Mouse (Mus musculus): ENCODE measurements around the gene Ceacam3. TPM values are rescaled to one million over a fixed set of nuclear protein-coding genes. Genes with fewer than 3 reads are reported as not detected.
"Not testable (repeated sequence)": the region's sequence is repeated elsewhere in the genome, so short reads cannot be mapped to it uniquely, and the experiment has no call there.

Gene Ceacam3
- 0.03 TPM in 1 of 2 replicates, not detected in the other for polyA plus RNA-seq (2015; fragmentation: Nextera tagmentation; extraction: Ambion mirVana)

DNA sequence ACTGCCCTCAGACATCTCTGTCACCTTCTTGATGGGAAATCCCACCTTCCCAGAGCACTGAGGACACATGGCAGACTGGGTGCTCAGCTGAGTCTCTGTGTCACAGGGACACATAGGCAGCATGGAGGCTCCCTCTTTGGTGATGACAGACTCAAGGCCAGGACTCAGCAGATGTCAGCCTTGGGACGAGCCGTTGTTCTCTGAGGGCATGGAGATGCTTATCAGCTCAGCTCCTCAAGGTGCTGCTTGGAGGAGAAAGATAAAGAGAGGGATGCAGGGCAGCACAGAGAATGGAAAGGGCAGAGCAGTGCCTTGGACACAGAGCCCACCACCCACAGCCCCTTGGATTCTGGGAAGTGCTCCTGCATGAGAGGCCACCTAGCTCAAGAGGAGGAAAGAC is at the start of gene Ceacam3:
Gene Ceacam3 (plus strand): TSS at position 352 of the 400 bp plus-strand sequence.
- Histone ChIP-seq H3K4me1 (replicated peaks) (no peaks in the 10 kb centered on the region), H3K36me3 (replicated peaks) (no peaks in the 10 kb centered on the region), H3K9me3 (replicated peaks) (no peaks in the 10 kb centered on the region), H3K27ac (replicated peaks) (no peak within 1 kb of the TSS), H3K27me3 (no peaks in the 10 kb centered on the region), H3K4me3 (replicated peaks) (no peak within 1 kb of the TSS), H3K9ac (no peak within 1 kb of the TSS), H3K4me2 (no peak within 1 kb of the TSS)
- no peak for ATAC-seq (ENCODE audit: insufficient read depth)
- WGBS (ENCODE audit: insufficient replicate concordance), result 51% methylated on average over 2 of the region's 2 CpGs

DNA sequence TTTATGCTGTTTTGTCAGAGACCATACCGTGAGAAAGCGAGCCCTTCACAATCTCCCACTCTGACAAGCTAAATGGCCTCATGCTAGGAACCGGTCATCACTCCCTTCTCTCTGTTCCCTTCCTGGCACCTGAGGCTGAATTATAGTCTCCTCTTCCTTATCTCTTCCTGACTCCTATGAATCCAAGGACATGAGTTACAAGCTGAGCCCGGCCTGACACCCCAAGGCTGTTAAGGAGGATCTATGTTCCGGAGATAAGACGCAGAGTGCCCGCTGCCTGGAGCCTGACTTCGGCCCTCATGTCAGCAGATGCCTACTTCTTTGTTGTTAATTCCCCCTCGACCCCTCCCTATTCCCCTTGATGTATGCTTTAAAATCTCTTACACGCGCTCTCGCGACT is 48.5 kb upstream of the Ceacam3 start:
- not testable (repeated sequence) for H3K9me3 ChIP-seq (replicated peaks); H3K4me1 ChIP-seq (replicated peaks)
- WGBS (ENCODE audit: insufficient replicate concordance), result 74% methylated on average over 13 of the region's 13 CpGs

DNA sequence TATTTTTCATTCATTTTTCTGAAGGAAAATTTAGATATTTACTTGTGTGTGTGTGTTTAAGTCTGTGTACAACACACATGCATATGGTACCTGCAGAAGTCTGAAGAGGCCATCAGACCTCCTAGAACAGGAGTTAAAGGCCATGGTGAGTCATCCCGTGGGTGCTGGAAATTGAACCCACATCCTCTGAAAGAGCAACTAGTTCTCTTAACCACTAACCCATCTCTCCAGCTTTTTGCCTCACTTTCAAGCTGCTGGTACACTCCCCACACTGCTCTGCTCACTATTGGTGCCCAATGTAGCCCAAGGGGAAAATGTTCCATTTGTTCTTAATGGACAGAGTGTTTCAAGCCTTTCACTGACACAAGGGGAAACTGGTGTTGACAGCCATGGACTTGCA is 14.8 kb upstream of the Ceacam3 start:
- no peaks in the 10 kb centered on the region for H3K9me3 ChIP-seq (replicated peaks)
- no peak overlapping the region for H3K9ac ChIP-seq
- H3K4me1 ChIP-seq (replicated peaks), result no peaks in the 10 kb centered on the region
- 60% methylated on average over 1 of the region's 1 CpGs for WGBS (ENCODE audit: insufficient replicate concordance)
- no peak overlapping the region for H3K27ac ChIP-seq (replicated peaks)
- no peak overlapping the region for H3K4me3 ChIP-seq (replicated peaks)
- H3K36me3 ChIP-seq (replicated peaks), result no peaks in the 10 kb centered on the region
- no peak for ATAC-seq (ENCODE audit: insufficient read depth)
- no peak overlapping the region for H3K4me2 ChIP-seq
- H3K27me3 ChIP-seq, result no peaks in the 10 kb centered on the region

More for the DNA sequence above, 48.5 kb upstream of the Ceacam3 start:
- not testable (repeated sequence) for ATAC-seq (ENCODE audit: insufficient read depth); H3K4me3 ChIP-seq (replicated peaks); H3K27ac ChIP-seq (replicated peaks); H3K9ac ChIP-seq; H3K27me3 ChIP-seq; H3K4me2 ChIP-seq; H3K36me3 ChIP-seq (replicated peaks)

DNA sequence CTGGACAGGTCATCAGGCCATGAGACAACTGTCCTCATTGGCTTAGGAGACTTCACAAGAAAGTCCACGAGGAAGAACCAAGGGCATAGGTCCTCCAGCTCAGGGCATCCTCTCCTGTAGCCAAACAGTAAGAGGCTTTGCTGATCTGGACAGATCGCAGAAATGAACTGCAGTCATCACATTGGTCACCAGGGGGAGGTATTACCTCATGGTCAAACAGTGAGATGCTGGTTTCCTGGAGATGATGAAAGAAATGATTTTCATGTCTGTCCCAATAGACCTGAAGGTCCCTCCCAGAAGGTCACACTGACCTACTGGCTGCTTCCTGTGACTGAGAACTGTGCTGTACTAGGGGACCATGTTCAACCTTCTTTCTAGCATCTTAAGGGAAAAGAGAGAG is 5.6 kb downstream of the Ceacam3 start:
- H3K4me2 ChIP-seq, result no peak overlapping the region
- H3K27me3 ChIP-seq, result no peaks in the 10 kb centered on the region
- no peak for ATAC-seq (ENCODE audit: insufficient read depth)
- WGBS (ENCODE audit: insufficient replicate concordance), result 29% methylated on average over 2 of the region's 2 CpGs
- H3K27ac ChIP-seq (replicated peaks), result no peak overlapping the region
- no peak overlapping the region for H3K9ac ChIP-seq
- no peaks in the 10 kb centered on the region for H3K9me3 ChIP-seq (replicated peaks)
- no peaks in the 10 kb centered on the region for H3K36me3 ChIP-seq (replicated peaks)
- H3K4me1 ChIP-seq (replicated peaks), result no peaks in the 10 kb centered on the region
- H3K4me3 ChIP-seq (replicated peaks), result no peak overlapping the region

DNA sequence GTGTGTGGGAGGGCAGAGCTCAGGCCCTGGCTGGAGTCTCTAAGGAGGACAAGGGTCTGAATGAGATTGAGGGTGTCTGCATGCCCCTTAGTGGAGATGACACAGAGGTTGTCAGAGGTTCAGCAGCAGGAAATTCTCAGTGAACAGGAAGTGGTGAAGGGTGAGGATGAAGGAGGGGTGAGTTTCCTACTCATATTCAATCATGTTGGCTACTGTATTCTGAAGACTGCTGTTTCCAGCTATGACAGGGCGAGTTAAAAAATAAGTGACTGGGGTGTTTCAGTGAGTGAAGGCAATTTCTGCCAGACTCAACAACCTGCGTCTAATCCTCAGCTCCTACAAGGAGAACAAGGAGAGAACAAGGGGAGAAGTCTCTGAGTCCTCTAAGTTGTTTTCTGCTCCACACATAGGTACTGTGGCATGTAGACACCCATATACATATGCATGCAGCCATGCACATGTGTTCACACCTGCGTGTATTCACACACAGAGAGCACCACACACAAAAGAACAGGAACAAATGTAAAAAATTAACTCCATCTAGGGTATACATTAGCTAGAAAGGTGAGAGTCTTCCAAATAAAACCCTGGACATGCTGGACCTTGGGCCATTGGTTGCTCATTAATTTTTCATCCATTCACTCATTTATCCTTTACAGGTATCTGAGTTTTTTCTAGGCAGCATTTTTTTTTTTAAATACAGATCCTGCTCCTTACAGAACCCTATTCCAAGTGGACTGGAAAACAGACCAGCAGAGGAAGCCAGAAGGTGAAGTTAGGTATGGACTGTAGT is 7.0 kb downstream of the Ceacam3 start:
- Histone ChIP-seq H3K9me3 (replicated peaks) (no peaks in the 10 kb centered on the region), H3K27me3 (no peaks in the 10 kb centered on the region), H3K36me3 (replicated peaks) (no peaks in the 10 kb centered on the region), H3K4me2 (no peak overlapping the region), H3K27ac (replicated peaks) (no peak overlapping the region), H3K9ac (no peak overlapping the region), H3K4me1 (replicated peaks) (no peaks in the 10 kb centered on the region), H3K4me3 (replicated peaks) (no peak overlapping the region)
- WGBS (ENCODE audit: insufficient replicate concordance), result 46% methylated on average over 3 of the region's 3 CpGs
- ATAC-seq (ENCODE audit: insufficient read depth), result no peak

DNA sequence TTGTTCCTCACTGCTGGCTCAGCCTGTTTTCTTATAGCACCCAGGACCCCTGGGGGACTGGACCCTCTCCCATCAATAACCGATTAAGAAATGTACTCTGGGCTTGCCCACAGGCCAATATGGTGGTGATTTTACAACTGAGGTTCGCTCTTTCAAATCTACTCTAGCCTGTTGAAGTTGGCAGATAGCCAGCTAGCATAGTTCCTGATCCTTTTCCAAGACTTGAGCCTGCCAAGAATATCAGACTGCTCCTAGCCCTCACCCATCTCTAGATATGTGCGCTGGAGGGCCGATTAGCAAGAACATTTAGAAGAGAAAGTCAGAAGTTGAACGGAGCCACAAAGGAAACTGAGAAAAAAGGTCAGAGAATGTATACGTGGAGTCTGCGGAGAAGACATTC is 8.9 kb downstream of the Ceacam3 start:
- H3K4me3 ChIP-seq (replicated peaks), result no peak overlapping the region
- no peak overlapping the region for H3K4me2 ChIP-seq
- H3K4me1 ChIP-seq (replicated peaks), result no peaks in the 10 kb centered on the region
- 63% methylated on average over 7 of the region's 7 CpGs for WGBS (ENCODE audit: insufficient replicate concordance)
- H3K27me3 ChIP-seq, result no peaks in the 10 kb centered on the region
- no peaks in the 10 kb centered on the region for H3K36me3 ChIP-seq (replicated peaks)
- ATAC-seq (ENCODE audit: insufficient read depth), result no peak
- H3K9me3 ChIP-seq (replicated peaks), result no peaks in the 10 kb centered on the region
- H3K27ac ChIP-seq (replicated peaks), result no peak overlapping the region
- no peak overlapping the region for H3K9ac ChIP-seq

DNA sequence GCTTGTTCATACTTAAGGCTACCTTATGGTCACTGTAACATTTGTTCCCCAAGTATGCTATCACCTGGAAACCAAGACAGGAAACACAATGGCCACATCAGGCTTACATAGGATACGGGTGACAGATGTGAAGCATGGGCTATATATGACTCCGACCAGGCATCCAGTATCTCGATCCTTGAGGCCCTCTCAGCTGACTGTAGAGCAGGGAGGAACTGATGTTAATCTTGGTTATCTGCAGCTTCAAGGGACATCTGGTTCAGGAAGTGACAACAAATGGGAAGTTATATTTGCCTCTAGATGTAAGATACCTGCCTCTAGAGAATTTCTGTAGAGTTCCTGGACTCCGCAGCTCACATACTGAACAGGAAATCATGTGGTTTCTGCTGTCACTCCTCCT is 21.7 kb downstream of the Ceacam3 start:
- no peak overlapping the region for H3K4me3 ChIP-seq (replicated peaks)
- no peak for ATAC-seq (ENCODE audit: insufficient read depth)
- no peaks in the 10 kb centered on the region for H3K27me3 ChIP-seq
- no peak overlapping the region for H3K4me2 ChIP-seq
- H3K4me1 ChIP-seq (replicated peaks), result no peaks in the 10 kb centered on the region
- no peak overlapping the region for H3K9ac ChIP-seq
- 43% methylated on average over 4 of the region's 4 CpGs for WGBS (ENCODE audit: insufficient replicate concordance)
- H3K36me3 ChIP-seq (replicated peaks), result no peaks in the 10 kb centered on the region
- H3K9me3 ChIP-seq (replicated peaks), result no peaks in the 10 kb centered on the region
- H3K27ac ChIP-seq (replicated peaks), result no peak overlapping the region

DNA sequence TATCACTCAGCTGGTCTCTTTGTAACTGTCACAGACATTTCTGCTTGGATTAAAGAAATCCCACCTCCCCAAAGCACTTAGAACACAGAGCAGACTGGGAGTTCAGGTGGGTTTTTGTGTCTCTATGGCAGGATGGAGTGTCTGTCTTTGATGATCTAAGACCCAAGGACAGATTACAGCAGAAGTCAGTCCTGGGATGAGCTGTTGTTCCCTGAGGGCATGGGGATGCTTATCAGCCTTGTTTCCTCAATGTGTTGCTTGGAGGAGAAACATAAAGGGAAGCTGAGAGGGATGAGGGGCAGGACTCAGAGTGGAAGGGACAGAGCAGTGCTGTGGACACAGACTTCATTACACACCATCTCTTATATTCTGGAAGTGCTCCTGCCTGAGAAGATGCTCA is 53.1 kb downstream of the Ceacam3 start, which contains the start of gene Psg29:
Gene Psg29 (plus strand): TSS at position 301 of the 400 bp plus-strand sequence.
- Histone ChIP-seq H3K36me3 (replicated peaks) (no peaks in the 10 kb centered on the region), H3K4me1 (replicated peaks) (no peaks in the 10 kb centered on the region), H3K4me2 (no peak within 1 kb of the TSS), H3K9me3 (replicated peaks) (no peaks in the 10 kb centered on the region), H3K4me3 (replicated peaks) (no peak within 1 kb of the TSS), H3K27me3 (no peaks in the 10 kb centered on the region), H3K27ac (replicated peaks) (no peak within 1 kb of the TSS), H3K9ac (no peak within 1 kb of the TSS)
- ATAC-seq (ENCODE audit: insufficient read depth), result no peak

DNA sequence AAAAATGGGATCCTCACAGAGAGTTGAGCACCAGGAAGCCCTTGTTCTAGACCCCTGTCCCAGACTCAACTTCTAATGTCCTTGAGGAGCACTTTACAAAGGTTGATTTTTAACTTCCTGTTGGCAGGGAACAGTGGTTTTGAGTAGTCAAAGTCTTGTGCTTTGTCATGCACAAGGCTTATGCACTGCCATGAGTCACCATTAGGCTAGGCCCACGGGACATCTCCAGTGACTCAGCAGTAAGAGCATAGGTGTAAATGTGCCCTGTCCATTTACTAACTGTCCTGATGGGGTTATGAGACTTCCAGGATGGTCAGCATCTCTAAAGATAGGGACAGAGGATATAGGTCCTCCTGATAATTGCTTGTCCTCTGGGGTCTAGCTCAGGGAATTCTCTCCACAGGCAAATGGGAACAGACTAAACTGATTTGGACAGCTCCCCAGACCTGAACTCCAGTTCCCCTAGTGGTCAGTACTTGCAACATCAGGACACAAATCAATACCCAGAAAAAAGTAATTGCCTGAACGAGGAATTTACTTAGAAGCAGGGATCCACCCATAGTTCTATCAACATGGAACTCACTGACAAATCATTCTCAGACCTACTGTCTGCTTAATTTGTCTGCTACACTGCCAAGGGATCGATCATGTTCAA is 55.6 kb downstream of the Ceacam3 start:
- no peaks in the 10 kb centered on the region for H3K4me1 ChIP-seq (replicated peaks)
- H3K4me3 ChIP-seq (replicated peaks), result no peak overlapping the region
- 51% methylated on average over 3 of the region's 3 CpGs for WGBS (ENCODE audit: insufficient replicate concordance)
- H3K36me3 ChIP-seq (replicated peaks), result no peaks in the 10 kb centered on the region
- ATAC-seq (ENCODE audit: insufficient read depth), result no peak
- H3K9me3 ChIP-seq (replicated peaks), result no peaks in the 10 kb centered on the region
- H3K4me2 ChIP-seq, result no peak overlapping the region
- no peak overlapping the region for H3K9ac ChIP-seq
- no peaks in the 10 kb centered on the region for H3K27me3 ChIP-seq
- H3K27ac ChIP-seq (replicated peaks), result no peak overlapping the region

All from liver, embryonic 15.5 days (tissue).